Mouse (Mus musculus) ovary, adult 2 months (tissue): ENCODE data around the gene Kng1. TPM values are rescaled to one million over a fixed set of nuclear protein-coding genes. Genes with fewer than 3 reads are reported as not detected.

Experiments used
- polyA plus RNA-seq: library from polyadenylated mRNA; depleted of rRNA; stranded (reverse); fragments of >200 nt; gene quantifications from 2 replicates; pipeline ENCODE4 v1.2.3, GENCODE M21; 2012; rRNA removed

The Kng1 gene
- polyA plus RNA-seq: 0.07 and 0.22 TPM in 2 replicates

DNA sequence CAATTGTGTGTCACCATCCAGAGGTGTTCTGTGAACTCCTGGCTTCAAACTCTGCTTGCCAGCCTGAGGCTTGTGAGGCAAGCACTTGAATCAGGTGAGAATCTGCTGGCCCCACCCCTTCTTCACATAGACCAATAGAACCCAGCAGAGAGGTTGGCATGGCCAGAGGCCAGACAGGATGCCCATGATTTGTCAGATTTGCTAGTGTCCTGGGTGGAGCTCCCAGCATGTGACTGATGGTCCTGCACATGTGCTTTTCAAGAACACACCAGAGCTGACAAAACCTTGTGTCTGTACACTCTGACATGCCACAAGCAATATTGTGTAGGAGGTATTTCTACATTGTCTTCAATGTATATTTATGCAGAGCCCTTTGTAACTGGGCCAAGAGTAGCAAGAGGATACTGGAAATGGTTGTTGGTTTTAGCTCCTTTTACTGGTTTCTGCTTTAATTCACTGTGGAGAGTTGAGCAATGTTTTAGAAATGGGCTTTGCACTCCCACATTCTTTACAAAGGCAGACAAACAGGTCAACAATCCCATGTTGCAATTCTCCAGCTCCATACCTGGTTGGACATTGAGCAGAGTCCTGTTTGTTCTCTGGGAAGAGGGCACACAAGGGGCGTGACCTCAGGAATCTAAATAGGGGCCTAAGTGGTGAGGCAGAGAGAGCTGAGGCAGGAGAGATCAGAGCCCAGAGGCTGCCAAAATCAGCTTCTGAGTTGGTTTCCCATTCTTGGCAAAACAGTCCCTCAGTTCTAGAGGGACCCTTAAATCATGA is at the start of gene Kng1:
TSS of gene Kng1 (plus strand) at position 198 of the 780 bp plus-strand sequence.

GRCm38 (mm10) chr16:23028966-23029600 is 28.6 kb upstream of the Kng1 start, which contains the start of gene Kng2:
Gene Kng2 (minus strand): TSS chr16:23029482.

GRCm38 (mm10) chr16:23107231-23107942 is 49.7 kb downstream of the Kng1 start, which contains the start of gene Eif4a2:
Gene Eif4a2 (plus strand): TSS chr16:23107444.

DNA sequence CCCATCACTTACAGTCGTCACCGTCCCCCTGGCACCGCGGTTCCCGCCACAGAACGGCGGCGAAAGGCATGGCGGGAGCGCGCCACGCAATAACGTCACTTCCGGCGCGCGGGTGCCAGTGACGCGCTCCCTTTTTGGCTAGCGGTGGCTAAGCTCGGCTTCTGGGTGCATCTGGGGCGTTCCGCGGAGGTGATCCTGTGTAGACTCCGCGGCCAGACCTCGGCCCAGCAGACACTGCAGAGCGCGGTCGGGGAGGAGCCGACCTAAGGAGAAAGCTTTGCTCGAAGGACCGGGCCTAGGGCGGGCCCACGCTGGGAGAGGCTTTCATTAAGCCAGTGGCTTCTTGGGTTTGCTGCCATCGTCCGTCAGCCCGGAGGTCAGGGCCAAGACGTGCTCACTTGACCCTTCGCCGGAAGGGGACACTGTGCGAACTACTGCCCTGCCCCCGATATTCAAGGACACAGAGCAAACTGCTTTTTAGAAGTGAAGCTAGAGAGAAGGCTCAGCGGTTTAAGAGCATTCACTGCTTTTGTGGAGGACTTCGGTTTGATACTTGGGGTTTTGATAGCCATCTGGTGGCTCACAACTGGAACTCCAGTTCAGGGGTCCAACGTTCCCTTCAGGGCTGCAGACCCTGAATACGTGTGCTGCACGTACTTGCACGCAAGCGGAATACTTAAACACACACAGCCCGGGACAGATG is 70.2 kb downstream of the Kng1 start, which contains the start of gene Rfc4:
TSS of gene Rfc4 (minus strand) at position 65 of the 703 bp plus-strand sequence.

Other genes with a start within 250 kb of the Kng1 start
- not detected in 2 replicates for gene Crygs, start 246.3 kb upstream of the Kng1 start, polyA plus RNA-seq
- 11.3 and 13.1 TPM in 2 replicates for gene Tbccd1, start 200.2 kb upstream of the Kng1 start, polyA plus RNA-seq
- 15.6 and 26.1 TPM in 2 replicates for gene Dnajb11, start 200.0 kb upstream of the Kng1 start, polyA plus RNA-seq
- 7.3 and 13.8 TPM in 2 replicates for gene Ahsg, start 166.6 kb upstream of the Kng1 start, polyA plus RNA-seq
- 5.3 and 10.0 TPM in 2 replicates for gene Fetub, start 139.5 kb upstream of the Kng1 start, polyA plus RNA-seq
- 0.17 TPM in 1 of 2 replicates, not detected in the other for gene Hrg, start 106.8 kb upstream of the Kng1 start, polyA plus RNA-seq
- 0.20 and 0.46 TPM in 2 replicates for gene Kng2, start 28.4 kb upstream of the Kng1 start, polyA plus RNA-seq
- gene Eif4a2, start 49.6 kb downstream of the Kng1 start, polyA plus RNA-seq: 49.0 and 54.7 TPM in 2 replicates
- 0.59 and 0.68 TPM in 2 replicates for gene Rfc4, start 69.9 kb downstream of the Kng1 start, polyA plus RNA-seq
- gene Adipoq, start 88.7 kb downstream of the Kng1 start, polyA plus RNA-seq: 142 and 148 TPM in 2 replicates
- 36.5 and 40.1 TPM in 2 replicates for gene St6gal1, start 166.9 kb downstream of the Kng1 start, polyA plus RNA-seq